Mouse (Mus musculus) neural tube, embryonic 14.5 days (tissue): Measurements from ENCODE around the gene Mob2. TPM values are rescaled to one million over a fixed set of nuclear protein-coding genes. Genes with fewer than 3 reads are reported as not detected.

ENCODE experiments used
- ATAC-seq: fragments of 200-750 bp; cut with Nextera tagmentation; 2 replicates; pipeline ENCODE4 v1.8.0; 2017; ENCODE audit warnings: low read depth, mild to moderate bottlenecking, moderate TSS enrichment, moderate library complexity
- H3K27ac ChIP-seq: fragments of 300-500 bp; sonication (generic); 2 replicates; pipeline ENCODE4 v1.5.1; 2014; ENCODE audit warnings: low read depth, mild to moderate bottlenecking, control low read depth, low read length, moderate library complexity, mixed read lengths
- H3K27me3 ChIP-seq: fragments of 300-500 bp; sonication (generic); 2 replicates; pipeline ENCODE4 v1.6.1; 2014; ENCODE audit warnings: low read length; ENCODE audit not compliant: control insufficient read depth, insufficient read depth
- H3K36me3 ChIP-seq: fragments of 300-500 bp; sonication (generic); 2 replicates; pipeline ENCODE4 v1.6.1; 2014; ENCODE audit warnings: low read length, mixed read lengths; ENCODE audit not compliant: control insufficient read depth, insufficient read depth
- H3K4me1 ChIP-seq: fragments of 300-500 bp; sonication (generic); 2 replicates; pipeline ENCODE4 v1.6.1; 2014; ENCODE audit warnings: low read length; ENCODE audit not compliant: control insufficient read depth, insufficient read depth
- H3K4me2 ChIP-seq: fragments of 300-500 bp; sonication (generic); 2 replicates; pipeline ENCODE4 v1.6.1; 2014; ENCODE audit warnings: mild to moderate bottlenecking, low read depth, low read length, control low read depth
- H3K4me3 ChIP-seq: fragments of 300-500 bp; sonication (generic); 2 replicates; pipeline ENCODE4 v1.5.1; 2014; ENCODE audit warnings: low read depth, low read length, control low read depth, mixed read lengths
- H3K9ac ChIP-seq: fragments of 300-500 bp; sonication (generic); replicated peaks from 2 replicates; pipeline ENCODE4 v1.6.1; 2014; ENCODE audit warnings: low read depth, mild to moderate bottlenecking, control low read depth, low read length, mixed read lengths
- H3K9me3 ChIP-seq: fragments of 300-500 bp; sonication (generic); 2 replicates; pipeline ENCODE4 v1.6.1; 2016; ENCODE audit warnings: low read length; ENCODE audit not compliant: control insufficient read depth
- WGBS: fragments of 180-500 bp; shearing (Covaris S2); extraction: QIAGEN DNeasy Blood & Tissue Kit; methylation state at CpG from one replicate; pipeline ENCODE4 v1.1.7; 2014; 5-methylcytosine and 5-hydroxymethylcytosine counted together
- polyA plus RNA-seq: library from polyadenylated mRNA; unstranded; fragments of >200 nt; fragmentation: Nextera tagmentation; extraction: Ambion mirVana; gene quantifications from 2 replicates; pipeline ENCODE4 v1.2.1, GENCODE M21; 2014

Gene Mob2
- polyA plus RNA-seq, 1 experiment from 2014 or later, result 50.5 TPM

DNA sequence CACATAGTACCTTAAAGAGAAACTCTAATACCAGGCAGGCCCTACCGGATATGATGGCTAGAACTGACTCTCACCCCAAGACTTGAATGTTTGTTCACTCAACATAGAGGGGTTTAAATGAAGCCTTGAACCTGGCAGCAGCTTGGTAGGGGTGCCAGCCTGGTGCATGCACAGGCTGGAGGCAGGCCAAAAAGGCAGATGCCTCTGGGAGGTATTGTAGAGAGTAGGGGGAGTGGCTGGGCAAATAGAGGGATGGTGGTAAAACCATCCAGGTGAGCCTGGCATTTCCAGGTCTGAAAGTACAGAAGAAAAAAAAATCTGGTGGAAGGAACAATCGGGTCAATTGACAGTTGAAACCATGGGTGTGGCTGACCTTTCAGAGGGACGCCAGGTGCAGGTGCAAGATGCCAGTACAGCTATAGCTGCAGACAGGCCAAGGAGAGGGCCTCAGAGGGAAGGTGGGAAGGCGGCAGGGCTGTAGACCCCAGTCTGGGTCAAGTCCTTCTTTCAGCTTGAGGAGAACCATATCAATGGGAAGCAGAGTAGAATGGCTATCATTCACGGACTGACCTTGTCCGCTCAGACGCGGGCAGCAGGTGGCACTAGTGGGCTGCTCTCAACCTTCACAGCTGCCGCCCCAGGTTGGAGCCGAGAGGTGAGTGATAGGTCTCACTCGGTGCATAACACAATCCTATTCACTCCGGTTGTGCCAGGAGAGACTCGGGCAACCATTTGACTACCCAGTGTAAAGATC lies 9.8 kb upstream of the Mob2 start:
- 18% methylated on average over 13 of the region's 13 CpGs for WGBS
- peak overlapping the region; percentile 16; the same call in 1 of the 2 replicates for H3K4me3 ChIP-seq
- ATAC-seq, result peak; percentile 89

DNA sequence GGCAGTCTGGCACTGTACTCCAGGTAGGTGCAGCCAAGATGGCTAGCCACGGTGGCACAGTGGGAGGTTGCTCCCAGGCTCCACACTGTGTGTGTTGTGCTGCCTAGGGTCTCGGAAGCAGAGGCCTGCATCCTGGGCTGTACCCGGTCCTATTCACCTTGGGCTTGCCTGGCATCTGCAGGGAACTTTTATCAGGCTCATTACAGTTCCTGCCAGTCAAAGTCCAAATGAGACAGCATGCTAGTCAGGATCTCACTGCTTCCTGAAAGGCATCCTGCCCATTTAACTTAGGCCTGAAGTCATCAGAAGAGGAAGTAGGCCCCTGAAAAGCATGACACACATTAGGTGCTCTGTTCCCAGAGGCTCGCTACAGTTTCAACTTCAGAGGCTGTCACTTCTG lies 7.6 kb upstream of the Mob2 start:
- Histone ChIP-seq H3K4me2 (no peak overlapping the region), H3K4me1 (no peaks in the 10 kb centered on the region), H3K9ac (no peak overlapping the region), H3K4me3 (no peak overlapping the region), H3K27ac (no peak overlapping the region), H3K27me3 (no peaks in the 10 kb centered on the region), H3K36me3 (no peaks in the 10 kb centered on the region), H3K9me3 (no peaks in the 10 kb centered on the region)
- 60% methylated on average over 4 of the region's 4 CpGs for WGBS
- no peak for ATAC-seq

More for the DNA sequence above, 9.8 kb upstream of the Mob2 start:
- H3K4me1 ChIP-seq, result no peaks in the 10 kb centered on the region
- H3K36me3 ChIP-seq, result no peaks in the 10 kb centered on the region
- H3K27ac ChIP-seq, result no peak overlapping the region
- peak overlapping the region; percentile 32; the same call in 1 of the 2 replicates for H3K9ac ChIP-seq
- H3K9me3 ChIP-seq, result no peaks in the 10 kb centered on the region
- no peaks in the 10 kb centered on the region for H3K27me3 ChIP-seq
- peak overlapping the region; percentile 46 for H3K4me2 ChIP-seq

DNA sequence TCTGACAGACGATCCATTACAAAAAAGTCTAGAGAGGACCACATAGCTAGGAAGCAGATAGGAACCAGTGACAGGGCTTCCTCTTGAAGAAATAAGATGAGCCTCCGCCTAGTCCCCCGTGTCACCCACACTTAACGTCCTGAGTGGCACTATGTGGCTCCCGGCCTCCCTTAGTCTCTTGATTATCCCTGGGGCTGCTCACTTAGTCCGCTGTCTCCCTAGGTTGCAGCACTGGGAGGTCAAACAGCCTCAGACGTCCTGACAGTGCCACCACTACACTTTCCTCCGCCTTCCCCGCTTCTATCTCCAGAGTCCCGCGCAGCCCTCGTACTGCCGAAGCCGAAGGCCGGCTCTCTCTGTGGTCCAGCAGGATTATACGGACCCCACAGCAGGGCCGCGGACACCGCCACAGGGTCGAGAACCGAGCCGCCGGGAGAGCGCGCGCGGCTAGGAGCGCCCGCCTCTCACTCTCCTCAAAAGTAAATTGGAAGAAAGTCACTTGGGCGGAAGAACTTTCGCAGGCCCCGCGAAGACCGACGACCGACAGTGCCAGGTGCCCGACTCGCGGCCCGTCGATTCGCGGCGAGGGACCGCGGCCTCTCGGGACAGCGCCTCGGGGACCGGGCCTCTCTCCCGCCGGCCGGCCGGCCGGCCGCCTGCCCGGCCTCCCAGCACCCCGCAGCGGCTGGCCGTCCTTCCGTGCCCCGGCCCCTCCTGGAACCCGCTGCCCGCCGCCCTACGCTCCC lies 507 bp downstream of the Mob2 start:
- peak overlapping the region; percentile 96 for H3K4me2 ChIP-seq
- no peaks in the 10 kb centered on the region for H3K36me3 ChIP-seq
- WGBS, result 1% methylated on average over 63 of the region's 66 CpGs
- H3K9me3 ChIP-seq, result no peaks in the 10 kb centered on the region
- H3K27me3 ChIP-seq, result no peaks in the 10 kb centered on the region
- ATAC-seq, result peak; percentile 52
- peak overlapping the region; percentile 94 for H3K4me3 ChIP-seq
- H3K9ac ChIP-seq, result peak overlapping the region; percentile 86
- peaks cover 14% of the 10 kb centered on the region for H3K4me1 ChIP-seq
- H3K27ac ChIP-seq, result peak overlapping the region; percentile 63

DNA sequence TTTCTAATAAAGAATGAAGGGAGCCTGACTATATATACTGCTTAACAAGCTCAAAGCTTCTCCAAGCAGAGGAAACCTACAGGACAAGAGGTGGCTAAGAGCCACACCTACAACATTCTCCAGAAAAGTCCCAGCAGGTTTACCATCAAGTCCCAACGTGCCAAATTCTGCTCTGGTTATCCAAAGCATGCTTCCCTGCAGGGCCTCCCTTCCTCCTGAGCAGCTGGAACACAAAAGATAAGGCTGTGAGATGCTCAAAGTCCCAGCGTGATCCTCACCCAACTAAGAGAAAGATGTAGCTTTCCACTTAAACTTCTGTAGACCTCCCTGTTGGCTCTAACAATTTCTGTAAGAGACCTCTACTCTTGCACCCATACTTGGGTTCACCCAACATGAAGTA lies 1.8 kb downstream of the Mob2 start:
- H3K4me3 ChIP-seq, result no peak overlapping the region
- no peaks in the 10 kb centered on the region for H3K27me3 ChIP-seq
- H3K36me3 ChIP-seq, result no peaks in the 10 kb centered on the region
- no peak for ATAC-seq
- H3K4me2 ChIP-seq, result no peak overlapping the region
- no peak overlapping the region for H3K27ac ChIP-seq
- peaks cover 14% of the 10 kb centered on the region for H3K4me1 ChIP-seq
- no peaks in the 10 kb centered on the region for H3K9me3 ChIP-seq
- H3K9ac ChIP-seq, result no peak overlapping the region
- 68% methylated on average over 2 of the region's 2 CpGs for WGBS

DNA sequence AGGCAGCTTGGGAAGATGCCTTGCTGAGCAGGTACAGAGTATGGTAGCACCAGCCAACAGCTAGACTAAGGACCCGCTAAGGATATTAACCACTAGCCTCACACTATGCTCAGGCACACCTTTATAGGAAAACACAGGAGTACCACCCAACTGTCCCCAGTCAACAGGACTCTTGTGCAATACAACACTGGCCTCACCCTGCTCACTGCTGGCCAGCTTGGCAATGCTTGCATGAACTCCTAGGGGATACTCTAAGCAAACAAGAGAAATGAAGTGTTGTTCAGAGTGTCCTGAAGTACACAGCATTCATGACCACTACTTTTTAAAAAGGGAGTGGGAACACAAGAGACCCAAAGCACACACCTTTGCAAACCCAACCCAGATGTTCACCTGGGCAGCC lies 3.7 kb downstream of the Mob2 start:
- H3K36me3 ChIP-seq, result no peaks in the 10 kb centered on the region
- no peak overlapping the region for H3K27ac ChIP-seq
- 92% methylated on average over 1 of the region's 1 CpGs for WGBS
- no peak overlapping the region for H3K4me2 ChIP-seq
- H3K4me1 ChIP-seq, result peaks cover 14% of the 10 kb centered on the region
- no peak overlapping the region for H3K9ac ChIP-seq
- ATAC-seq, result no peak
- H3K27me3 ChIP-seq, result no peaks in the 10 kb centered on the region
- H3K9me3 ChIP-seq, result no peaks in the 10 kb centered on the region
- no peak overlapping the region for H3K4me3 ChIP-seq

DNA sequence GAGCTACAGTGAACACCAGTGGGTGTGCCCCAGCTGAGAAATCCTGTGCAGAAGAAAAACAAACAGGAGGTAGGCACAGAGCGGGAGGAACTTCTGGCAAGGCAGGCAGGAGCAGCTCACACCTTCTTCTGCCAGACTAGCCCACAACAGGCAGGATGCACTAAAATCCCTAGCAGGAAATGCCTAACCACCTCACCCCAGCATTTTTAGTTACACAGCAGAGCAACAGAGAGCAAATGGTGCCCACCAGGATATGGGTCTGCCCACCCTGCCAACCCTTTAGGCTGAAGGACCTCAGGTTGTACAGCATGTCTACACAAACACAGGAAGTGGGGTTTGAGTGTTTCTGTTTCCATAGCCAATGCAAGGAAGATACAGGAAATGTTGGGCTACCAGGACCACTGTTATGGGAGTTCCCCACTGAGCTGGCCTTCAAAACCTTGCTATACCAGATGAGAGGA lies 4.2 kb downstream of the Mob2 start:
- WGBS, result 84% methylated on average over 1 of the region's 1 CpGs
- H3K4me3 ChIP-seq, result no peak overlapping the region
- peaks cover 14% of the 10 kb centered on the region for H3K4me1 ChIP-seq
- ATAC-seq, result no peak
- no peaks in the 10 kb centered on the region for H3K27me3 ChIP-seq
- H3K4me2 ChIP-seq, result no peak overlapping the region
- H3K9ac ChIP-seq, result no peak overlapping the region
- no peak overlapping the region for H3K27ac ChIP-seq
- H3K36me3 ChIP-seq, result no peaks in the 10 kb centered on the region
- H3K9me3 ChIP-seq, result no peaks in the 10 kb centered on the region

DNA sequence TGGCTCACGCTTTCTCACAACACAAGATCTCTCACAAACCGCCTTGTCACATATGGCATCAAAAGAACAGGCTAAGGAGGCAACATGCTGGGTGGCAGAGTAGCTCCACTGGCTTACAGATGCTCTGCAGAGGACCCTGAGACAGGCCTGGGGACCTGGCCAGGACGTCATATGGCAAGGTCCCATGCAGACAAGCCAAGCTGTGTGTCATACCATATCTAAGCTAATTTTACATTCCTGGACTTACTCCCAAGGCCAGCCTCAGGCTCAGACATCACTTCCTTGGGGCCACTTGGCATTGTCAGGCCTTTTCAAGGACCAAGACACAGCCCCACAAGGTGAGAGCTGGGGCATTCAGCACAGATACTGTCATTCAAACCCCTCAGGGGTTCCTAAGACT lies 5.4 kb downstream of the Mob2 start:
- ATAC-seq, result no peak
- Histone ChIP-seq H3K4me1 (peaks cover 10% of the 10 kb centered on the region), H3K9me3 (no peaks in the 10 kb centered on the region), H3K9ac (no peak overlapping the region), H3K36me3 (no peaks in the 10 kb centered on the region), H3K4me2 (no peak overlapping the region), H3K27me3 (no peaks in the 10 kb centered on the region), H3K27ac (no peak overlapping the region), H3K4me3 (no peak overlapping the region)
- 97% methylated on average over 3 of the region's 3 CpGs for WGBS

DNA sequence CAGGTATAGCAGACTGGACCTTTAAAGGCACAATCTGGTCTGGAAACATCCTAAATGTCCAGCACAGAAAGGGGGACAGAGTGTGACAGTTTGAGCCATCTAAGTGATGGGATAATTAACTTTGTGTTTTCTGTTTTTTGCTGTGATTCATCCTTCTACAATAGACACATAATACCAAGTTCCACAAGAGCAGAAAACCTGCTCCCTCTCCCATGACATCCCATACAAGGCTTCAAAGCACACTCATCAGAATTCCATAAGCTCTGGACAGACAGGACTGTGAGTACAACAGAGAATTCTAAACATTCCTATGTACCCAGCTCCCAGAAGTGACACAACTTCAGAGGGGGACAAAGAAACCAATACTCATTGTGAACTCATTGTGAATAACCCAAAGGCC lies 10.3 kb downstream of the Mob2 start:
- no peaks in the 10 kb centered on the region for H3K36me3 ChIP-seq
- H3K27me3 ChIP-seq, result no peaks in the 10 kb centered on the region
- ATAC-seq, result no peak
- no peaks in the 10 kb centered on the region for H3K4me1 ChIP-seq
- H3K4me3 ChIP-seq, result no peak overlapping the region
- no peaks in the 10 kb centered on the region for H3K9me3 ChIP-seq
- no peak overlapping the region for H3K27ac ChIP-seq
- H3K4me2 ChIP-seq, result no peak overlapping the region
- no peak overlapping the region for H3K9ac ChIP-seq

DNA sequence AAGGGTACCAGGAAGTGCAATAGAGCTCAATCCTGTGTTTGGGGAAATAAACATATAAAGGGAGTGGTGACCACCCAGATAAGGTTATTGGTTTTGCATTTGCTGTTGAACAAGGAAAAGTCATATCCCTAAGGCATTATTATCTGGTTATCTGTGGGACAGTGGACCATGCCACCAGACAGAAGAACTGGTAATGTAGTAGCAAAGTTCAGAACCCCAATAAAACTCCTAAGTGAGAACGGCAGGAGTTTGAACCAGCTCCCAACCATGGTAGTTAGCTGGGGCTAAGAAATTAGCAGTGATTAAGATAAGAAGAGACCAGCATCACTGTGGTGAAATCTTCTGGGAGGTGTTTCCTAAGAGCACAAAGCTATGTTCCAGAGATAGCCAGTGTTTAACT lies 14.9 kb downstream of the Mob2 start:
- 51% methylated on average over 1 of the region's 1 CpGs for WGBS
- no peak overlapping the region for H3K9ac ChIP-seq
- no peak for ATAC-seq
- H3K4me2 ChIP-seq, result no peak overlapping the region
- H3K9me3 ChIP-seq, result no peaks in the 10 kb centered on the region
- no peaks in the 10 kb centered on the region for H3K27me3 ChIP-seq
- no peak overlapping the region for H3K4me3 ChIP-seq
- no peaks in the 10 kb centered on the region for H3K36me3 ChIP-seq
- no peak overlapping the region for H3K27ac ChIP-seq
- H3K4me1 ChIP-seq, result no peaks in the 10 kb centered on the region
